Mouse (Mus musculus): ENCODE data around the gene Rars2. TPM values are rescaled to one million over a fixed set of nuclear protein-coding genes. Genes with fewer than 3 reads are reported as not detected.
"Not testable (repeated sequence)": the region's sequence is repeated elsewhere in the genome, so short reads cannot be mapped to it uniquely, and the experiment has no call there.

Rars2 gene
- total RNA-seq (2021) = 10 to 100 TPM; 14.0 to 21.1 TPM
- long read RNA-seq, experiment 1, transcript Rars2-201 (20 exons, 1,868 nt) = major isoform, 11 of 22 reads
- long read RNA-seq, experiment 1, partial matches to known transcripts = 1 of 22 reads
- long read RNA-seq, experiment 1, other reads (novel, unspliced or antisense) = 10 of 22 reads
- long read RNA-seq, experiment 2, transcript Rars2-201 (20 exons, 1,868 nt) = major isoform, 11 of 16 reads
- long read RNA-seq, experiment 2, partial matches to known transcripts = 1 of 16 reads
- long read RNA-seq, experiment 2, other reads (novel, unspliced or antisense) = 4 of 16 reads

DNA sequence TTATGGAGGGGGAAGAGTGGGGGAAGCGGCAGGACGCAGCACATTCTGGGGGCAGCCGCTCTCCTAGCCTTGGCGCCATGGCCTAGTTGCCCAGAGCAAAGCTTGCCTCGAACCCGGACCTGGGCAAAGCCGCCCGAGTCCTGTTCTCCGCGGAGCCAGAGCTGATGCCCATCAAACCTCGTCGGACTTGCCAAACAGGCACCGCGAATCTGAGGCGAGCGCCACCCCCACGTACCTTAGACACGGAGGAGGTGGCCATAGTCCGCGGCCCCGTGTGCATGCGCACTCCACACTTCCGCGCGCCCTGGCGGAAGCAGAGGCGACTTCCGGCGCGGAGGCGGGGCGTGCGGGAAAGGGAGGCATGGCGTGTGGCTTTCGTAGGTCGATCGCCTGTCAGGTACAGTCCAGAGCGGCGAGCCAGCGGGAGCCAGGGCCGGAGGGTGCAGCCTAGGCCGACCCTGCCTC is at the start of gene Rars2, which contains the start of gene Orc3:
Rars2 (plus strand) TSS at position 328 of the 465 bp plus-strand sequence.
Orc3 (minus strand) TSS at position 315 of the 465 bp plus-strand sequence.
- peak; percentile 91 for DNase-seq
- intact Hi-C loops (cut with DNase I; ENCODE audit: low total_unique reads) = no loop called here

DNA sequence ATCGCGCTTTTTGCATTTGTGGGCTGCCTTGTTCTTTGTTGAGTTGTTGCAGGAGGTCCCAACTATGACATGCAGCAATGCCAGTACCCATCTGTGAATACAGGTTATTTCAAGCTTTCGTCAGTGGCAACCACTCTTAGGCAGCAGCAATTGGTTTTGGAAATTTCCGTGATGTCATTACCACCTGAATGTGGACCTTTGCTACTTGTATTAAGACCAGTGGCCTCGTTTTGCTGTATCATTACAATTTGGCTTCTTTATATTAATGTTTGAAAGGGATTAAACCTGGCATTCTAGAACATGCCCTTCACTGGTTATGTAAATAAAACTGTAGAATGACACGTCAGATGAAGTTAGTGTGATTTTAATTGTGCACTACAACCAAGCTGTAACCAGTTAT is 48.5 kb upstream of the Rars2 start:
- intact Hi-C loops (cut with DNase I; ENCODE audit: low total_unique reads) = no loop called here
- no peak for DNase-seq

DNA sequence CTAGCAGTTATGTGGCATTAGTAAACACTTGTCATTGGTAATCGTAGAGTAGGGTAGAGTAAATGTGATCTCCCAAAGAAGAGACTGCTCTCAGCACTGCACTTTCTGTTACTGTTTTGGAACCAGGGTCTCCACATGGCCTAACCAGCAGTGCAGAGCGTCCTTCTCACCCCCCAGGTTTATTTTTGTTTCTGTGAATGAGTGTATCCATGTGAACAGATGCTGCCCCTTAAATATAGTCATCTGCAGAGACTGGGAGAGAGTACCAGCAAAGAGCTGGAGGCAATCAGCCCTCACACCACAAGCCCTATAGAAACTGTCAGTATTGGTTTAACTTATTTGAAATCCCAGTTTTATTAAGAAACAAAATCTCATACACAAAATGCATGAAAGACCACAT is 41.9 kb upstream of the Rars2 start:
- DNase-seq = no peak
- intact Hi-C loops (cut with DNase I; ENCODE audit: low total_unique reads) = no loop called here

DNA sequence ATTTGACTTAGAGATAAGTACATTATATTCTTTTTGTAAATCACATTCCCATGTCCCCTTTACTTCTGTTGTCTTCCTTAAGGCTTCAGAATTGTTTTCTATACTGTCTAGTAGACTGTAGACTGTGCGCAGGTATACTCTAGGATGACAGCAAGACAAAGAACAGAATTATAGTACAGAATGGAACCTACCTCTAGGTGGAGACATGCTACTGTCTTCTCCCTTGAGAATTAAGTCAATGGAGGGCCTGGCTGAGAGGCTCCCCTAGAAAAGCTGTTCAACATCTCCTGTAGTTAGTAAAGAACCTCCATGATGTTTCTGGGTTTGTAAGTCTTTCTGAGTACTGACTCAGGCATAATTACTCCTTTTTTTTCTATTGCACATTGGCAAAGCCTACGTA is 37.7 kb upstream of the Rars2 start:
- DNase-seq = no peak
- intact Hi-C loops (cut with DNase I; ENCODE audit: low total_unique reads) = no loop called here

DNA sequence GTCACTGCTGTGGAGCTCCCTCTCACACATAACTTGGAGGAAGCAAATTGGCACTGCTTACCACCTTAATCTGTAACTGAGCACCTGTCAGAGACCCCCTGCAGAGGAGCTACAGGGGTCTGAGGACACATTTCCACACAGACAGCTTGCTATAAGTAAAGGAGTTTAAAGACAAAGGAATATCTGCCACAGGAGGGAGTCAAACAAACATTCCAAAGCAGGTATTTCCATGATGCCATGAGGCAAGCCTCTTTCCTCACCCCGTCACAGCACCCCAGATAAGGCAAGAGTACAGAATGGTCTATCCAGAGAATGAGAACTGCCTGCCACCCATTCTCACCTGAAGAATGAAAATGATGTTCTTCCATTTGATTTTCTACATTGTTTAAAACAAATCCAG is 35.5 kb upstream of the Rars2 start:
- no peak for DNase-seq
- intact Hi-C loops (cut with DNase I; ENCODE audit: low total_unique reads) = no loop called here

DNA sequence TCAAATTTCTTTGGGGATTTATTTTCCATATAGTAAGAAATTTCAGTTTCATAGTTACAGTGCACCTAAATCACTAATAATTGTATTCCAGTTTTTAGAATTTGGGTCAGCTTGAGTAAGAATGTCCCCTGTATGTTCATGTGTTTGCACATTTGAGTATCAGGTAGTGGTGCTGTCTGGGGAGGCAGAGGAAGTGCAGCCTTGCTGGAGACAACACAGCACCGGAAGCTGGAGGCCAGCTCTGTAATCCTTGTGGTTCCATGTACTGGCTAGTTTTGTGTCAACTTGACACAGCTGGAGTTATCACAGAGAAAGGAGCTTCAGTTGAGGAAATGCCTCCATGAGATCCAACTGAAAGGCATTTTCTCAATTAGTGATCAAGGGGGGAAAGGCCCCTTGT is 33.3 kb upstream of the Rars2 start:
- intact Hi-C loops (cut with DNase I; ENCODE audit: low total_unique reads); DNase-seq: not testable (repeated sequence)

DNA sequence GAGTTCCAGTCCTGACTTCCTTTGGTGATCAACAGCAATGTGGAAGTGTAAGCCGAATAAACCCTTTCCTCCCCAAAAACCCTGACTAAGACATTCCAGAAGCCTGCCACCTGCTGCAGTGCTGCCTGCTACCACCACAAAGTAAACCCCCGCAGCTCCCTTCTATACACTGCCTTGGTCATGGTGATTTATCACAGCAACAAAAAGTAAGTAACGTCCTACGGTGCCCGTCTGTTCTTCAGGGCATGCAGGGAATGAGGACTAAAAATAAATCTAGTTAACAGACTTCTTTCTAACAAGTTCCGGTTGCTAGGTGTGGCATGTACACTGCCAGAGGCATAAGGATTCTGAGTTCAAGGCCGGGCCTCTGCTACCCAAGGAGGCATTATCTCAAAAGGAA is 32.8 kb upstream of the Rars2 start:
- no peak for DNase-seq
- intact Hi-C loops (cut with DNase I; ENCODE audit: low total_unique reads) = no loop called here

DNA sequence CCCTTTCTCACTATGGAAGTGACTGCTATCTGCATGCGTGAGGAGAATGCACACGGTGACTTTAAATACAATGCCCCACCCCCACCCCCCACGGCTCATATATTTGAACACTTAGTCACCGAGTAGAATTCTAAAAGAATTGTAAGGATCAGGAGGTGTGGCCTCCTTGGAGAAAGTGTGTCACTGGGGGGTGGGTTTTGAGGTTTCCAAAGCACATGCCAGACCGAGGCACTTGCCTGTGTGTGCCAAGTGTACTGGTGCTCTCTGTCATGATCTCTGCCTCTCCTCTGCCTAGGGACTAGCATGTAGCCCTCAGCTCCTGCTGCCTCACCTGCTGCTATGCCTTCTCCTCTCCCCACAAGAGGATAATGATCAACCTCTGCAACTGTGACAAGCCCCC is 32.3 kb upstream of the Rars2 start:
- no peak for DNase-seq
- intact Hi-C loops (cut with DNase I; ENCODE audit: low total_unique reads) = no loop called here

DNA sequence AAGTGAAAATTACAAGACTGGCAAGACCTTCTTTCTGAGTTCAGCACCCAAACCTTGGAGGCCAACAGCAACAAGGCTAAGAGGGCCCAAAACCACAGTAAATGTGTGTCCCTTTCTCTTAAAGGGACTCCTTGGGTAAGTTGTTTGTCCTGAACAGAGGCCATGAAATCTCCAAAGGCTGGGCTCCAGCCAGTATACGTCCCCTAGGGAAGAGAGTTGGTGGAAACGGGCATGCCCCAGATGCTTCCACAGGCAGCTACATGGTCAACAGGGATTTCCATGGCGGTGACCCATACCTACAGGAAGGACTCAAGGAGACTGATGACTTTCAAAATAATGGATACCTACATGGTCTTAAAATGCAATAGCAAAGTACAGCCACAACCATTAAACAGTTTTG is 31.3 kb upstream of the Rars2 start:
- intact Hi-C loops (cut with DNase I; ENCODE audit: low total_unique reads) = no loop called here
- DNase-seq = no peak

DNA sequence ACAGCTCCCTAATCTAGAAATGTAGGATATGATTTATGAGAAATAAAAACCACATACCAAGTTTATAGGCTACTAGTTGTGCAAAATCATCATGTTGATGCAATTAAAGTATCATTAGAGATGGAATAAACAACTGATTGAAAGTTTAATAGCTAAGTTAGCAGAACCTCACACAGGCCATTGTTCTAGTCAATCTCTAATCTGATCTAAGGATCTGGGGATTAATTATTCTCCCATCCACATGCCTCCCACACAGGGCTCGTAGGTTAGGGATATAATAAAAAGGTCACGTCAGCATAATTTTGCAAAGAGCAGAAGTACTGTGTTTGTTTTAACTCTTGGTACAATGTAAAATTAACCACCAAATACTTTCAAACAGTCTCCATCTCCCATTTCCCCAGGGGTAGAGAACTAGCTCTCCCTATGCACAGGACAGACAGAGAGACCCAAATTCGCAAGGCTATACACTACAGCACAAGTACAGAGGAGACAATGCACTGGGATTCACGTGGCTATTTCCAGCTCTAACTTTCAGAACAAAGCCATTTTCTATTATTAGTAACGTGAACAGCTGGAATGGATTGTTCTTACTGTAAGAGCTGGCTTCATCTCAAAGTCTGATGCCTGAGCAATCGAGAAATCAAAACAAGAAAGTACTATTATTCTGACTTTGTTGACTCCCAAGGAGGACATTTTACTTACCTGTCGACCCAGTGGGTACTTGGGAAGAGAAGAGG is 29.7 kb upstream of the Rars2 start:
- no peak for DNase-seq
- intact Hi-C loops (cut with DNase I; ENCODE audit: low total_unique reads) = no loop called here

DNA sequence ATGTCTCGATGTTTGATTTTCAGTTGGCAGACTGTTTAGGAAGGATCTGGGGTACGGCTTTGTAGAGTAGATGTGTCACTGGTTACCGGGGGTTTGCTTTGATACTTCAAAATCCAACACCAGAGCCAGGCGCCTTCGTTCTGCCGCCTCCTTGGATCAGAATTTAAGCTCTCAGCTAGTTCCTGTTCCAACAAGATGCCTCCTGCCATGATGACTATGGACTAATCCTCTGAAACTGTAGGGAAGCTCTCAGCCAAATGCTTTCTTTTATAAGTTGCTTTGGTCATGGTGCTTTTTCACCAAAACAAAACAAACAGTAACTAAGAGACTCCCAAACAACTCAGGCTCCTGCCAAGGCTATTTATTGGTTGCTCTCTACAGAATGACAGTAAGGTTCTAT is 11.6 kb upstream of the Rars2 start:
- intact Hi-C loops (cut with DNase I; ENCODE audit: low total_unique reads) = no loop called here
- DNase-seq = no peak

DNA sequence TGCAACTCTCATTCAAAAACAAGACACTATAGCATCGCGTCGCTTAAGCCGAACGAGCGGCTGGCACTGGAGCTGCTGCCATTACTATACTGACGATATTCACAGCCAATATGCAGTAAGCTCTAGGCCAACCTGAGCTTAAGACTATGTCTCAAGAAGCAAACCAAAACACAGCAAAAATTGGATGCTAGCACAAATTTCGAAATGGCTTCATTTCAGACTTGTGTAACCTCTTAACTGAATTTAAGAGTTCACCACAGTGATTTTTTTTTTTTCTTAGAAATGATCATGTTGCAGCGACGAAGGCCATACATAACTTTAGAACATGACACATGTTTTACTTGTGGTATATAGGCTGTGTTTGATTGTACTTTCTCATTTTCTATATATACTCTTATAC is 8.1 kb upstream of the Rars2 start:
- DNase-seq = no peak
- intact Hi-C loops (cut with DNase I; ENCODE audit: low total_unique reads) = no loop called here

DNA sequence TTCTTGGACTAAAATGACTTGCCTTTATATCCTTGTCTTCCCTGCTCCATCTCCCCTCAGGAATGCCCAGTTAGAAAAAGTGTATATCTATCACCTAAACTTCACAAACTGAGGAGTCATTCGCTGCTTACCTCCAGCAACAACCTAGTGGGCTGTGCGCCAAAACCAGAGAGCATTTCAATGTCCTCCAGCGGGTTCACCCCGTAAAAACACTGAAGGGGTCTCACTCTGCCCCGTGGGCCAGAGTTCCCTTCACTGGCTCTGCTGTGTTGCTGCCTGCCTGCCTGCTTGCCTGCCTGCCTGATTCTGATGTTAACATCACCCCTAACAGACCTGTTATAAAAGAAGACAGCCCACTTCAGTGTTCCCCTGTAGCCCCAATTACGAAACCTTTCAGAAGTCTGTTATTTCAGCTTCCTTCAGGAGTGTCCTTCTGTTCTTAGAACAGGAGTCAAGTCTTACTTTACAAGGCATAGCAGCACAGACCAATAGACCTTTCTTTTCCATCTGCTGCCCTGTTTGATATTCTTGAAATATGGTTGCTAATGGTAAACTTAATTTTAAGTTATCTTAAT is 1.1 kb upstream of the Rars2 start:
- intact Hi-C loops (cut with DNase I; ENCODE audit: low total_unique reads) = no loop called here
- no peak for DNase-seq

DNA sequence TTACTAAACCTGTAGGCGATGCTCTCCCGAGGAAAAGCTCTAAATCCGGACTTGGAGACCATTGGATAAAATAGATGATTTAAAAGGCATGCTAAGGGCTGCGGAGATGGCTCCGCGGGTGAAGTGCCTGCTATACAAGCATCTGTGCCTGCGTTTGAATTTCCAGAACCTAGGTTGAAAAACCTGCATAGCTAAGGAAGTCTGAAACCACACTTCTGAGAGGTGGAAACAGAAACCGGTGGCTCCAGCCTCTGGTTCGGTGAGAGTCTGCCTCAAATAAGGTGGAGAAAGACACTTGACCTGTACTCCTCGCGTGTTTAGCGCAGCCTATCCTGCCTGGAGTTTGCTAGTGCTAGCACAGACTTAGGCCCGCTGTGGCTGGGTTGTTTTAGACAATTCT is 546 bp downstream of the Rars2 start:
- intact Hi-C loops (cut with DNase I; ENCODE audit: low total_unique reads) = no loop called here
- DNase-seq = no peak

DNA sequence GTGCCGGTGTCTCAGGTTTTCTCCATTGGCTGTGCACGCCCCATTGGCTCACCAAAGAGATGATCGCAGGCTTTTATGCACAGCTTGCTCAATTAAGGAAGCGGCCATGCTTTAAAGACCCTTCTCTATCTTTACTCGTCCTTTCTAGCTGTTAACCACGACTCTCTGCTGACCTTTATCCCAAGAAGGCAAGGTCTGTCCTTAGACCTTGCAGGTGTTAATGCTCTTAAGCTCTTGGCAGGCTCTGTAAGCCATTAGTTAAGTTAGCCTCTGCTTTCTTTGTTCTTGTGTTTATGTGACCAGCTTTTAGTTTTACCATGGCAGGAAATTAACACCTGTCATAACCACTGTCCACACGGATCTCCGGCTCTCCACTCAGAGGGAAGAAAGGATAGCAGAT is 1.4 kb downstream of the Rars2 start:
- DNase-seq = no peak
- intact Hi-C loops (cut with DNase I; ENCODE audit: low total_unique reads) = no loop called here

DNA sequence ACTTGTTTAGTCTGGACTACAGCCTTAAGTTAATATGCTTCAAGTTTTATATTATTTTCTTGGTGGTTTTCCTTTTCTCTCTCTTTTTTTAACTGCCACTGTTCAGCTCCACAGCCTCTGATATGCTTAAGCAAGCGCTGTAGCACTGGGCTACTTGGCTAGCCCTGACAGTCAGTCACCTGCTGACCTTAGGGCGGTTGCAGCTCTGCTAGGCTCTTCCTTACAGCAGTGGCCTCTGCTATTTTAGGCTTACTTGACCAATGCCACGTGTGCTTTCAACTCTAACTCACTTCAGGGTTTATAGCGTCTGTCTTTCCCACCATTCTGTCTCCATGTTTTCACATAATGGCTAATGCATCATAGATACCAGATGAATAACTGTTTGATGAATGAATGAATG is 10.8 kb downstream of the Rars2 start:
- intact Hi-C loops (cut with DNase I; ENCODE audit: low total_unique reads) = no loop called here
- DNase-seq = no peak

DNA sequence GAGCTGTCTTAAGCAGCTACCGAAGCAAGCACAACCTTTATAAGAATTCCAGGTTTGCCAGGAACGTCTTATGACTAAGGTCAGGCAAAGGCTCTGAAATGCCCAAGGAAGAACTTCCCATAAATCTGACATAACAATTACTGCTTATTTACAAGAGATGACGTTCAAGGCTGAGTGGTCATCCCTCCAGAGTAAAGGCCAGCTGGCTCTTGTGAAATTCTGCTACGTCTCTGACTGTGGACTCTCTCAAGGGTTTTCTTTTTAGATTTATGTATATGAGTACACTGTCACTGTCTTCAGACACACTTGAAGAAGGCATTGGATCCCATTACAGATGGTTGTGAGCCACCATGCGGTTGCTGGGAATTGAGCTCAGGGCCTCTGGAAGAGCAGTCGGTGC is 11.6 kb downstream of the Rars2 start:
- intact Hi-C loops (cut with DNase I; ENCODE audit: low total_unique reads) = no loop called here
- DNase-seq = no peak

DNA sequence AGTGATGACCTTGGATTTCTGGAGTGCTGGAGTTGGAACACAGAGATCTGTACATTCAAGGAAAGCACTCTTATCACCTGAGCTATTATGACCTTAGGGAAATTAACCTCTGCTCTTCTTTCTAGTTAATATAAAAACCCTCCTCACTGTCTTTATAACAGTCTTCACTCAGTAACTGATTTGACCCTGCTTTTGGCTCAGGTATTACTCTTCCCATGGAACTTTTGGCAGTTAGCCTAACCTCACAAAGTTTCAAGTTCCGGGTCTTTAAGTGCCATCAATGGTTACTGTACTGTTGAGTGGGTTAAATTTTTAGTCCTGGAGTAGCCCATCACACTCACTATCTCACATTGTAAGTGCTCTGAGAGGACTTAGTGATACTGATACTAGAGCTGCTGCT is 15.2 kb downstream of the Rars2 start:
- intact Hi-C loops (cut with DNase I; ENCODE audit: low total_unique reads) = no loop called here

DNA sequence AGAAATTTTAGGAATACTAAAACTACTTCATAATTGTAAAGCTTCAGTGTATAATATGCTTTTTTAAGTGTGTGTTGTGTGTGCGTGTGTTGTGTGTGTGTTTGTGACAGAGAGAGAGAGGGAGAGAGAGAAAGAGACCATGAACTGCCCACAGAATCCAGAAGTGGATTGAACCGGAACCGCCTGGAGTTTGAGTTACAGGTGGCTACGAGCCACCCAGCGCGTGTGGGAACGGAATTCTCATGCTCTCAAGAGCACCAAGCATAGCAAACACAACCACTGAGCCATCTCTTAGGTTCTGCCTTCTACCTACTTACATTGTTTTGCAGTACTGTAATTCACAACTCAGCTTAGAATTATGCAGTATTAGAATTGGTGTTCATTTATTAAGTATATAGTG is 19.4 kb downstream of the Rars2 start:
- intact Hi-C loops (cut with DNase I; ENCODE audit: low total_unique reads) = no loop called here
- no peak for DNase-seq

More for the DNA sequence above, 15.2 kb downstream of the Rars2 start:
- no peak for DNase-seq

DNA sequence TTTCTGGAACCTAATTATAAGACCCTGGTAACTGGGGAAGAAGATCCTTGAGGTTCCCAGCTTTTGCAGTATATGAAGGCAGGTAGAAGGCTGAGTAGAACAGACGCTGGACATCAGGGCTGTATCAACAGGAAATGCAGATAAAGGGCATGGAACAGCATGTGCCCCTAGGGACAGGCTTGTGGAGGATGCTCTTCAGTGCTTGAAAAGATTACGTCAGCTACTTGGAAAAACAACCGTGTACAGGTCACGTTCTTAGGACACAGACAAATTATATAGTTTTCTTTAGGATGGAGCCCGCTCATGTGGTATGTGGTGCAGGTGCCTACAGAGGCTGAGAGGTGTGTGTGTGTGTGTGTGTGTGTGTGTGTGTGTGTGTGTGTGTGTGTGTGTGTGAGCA is 21.3 kb downstream of the Rars2 start:
- intact Hi-C loops (cut with DNase I; ENCODE audit: low total_unique reads) = no loop called here
- no peak for DNase-seq

DNA sequence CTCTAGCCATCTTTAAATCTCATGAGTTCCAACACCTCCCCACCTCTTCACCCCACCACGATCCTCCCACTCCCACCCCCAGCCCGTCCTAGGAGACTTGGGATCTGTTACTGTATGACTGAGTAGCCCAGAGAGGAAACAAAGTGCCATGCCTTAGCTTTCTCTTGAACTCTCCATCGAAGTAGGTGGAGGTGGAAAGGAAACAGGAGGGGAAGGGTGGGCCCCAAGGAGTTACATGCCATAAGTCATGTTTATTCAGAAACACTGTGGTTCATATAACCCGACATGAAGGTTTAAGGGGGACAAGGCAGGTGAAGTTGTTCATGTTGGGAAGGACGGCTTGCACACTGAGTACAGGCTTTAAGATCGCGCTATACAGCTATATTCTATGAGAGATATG is 22.6 kb downstream of the Rars2 start:
- no peak for DNase-seq
- intact Hi-C loops (cut with DNase I; ENCODE audit: low total_unique reads) = no loop called here
